Mouse (Mus musculus): ENCODE measurements around the gene Wasf3. TPM values are rescaled to one million over a fixed set of nuclear protein-coding genes. Genes with fewer than 3 reads are reported as not detected.

Wasf3 gene
- polyA plus RNA-seq, 1 experiment from 2014 or later: 12.1 TPM

Other genes starting within 250 kb of the Wasf3 start
- not detected in 2 replicates for gene Gm5565, start 224.4 kb upstream of the Wasf3 start, polyA plus RNA-seq (2015; fragmentation: Nextera tagmentation; extraction: Ambion mirVana)
- gene Gm6309, start 214.3 kb upstream of the Wasf3 start, polyA plus RNA-seq (2015; fragmentation: Nextera tagmentation; extraction: Ambion mirVana): not detected in 2 replicates
- 0.28 and 0.32 TPM in 2 replicates for gene 1700001J03Rik, start 199.7 kb upstream of the Wasf3 start, polyA plus RNA-seq (2015; fragmentation: Nextera tagmentation; extraction: Ambion mirVana)
- gene Rnf6, start 163.4 kb upstream of the Wasf3 start, polyA plus RNA-seq (2015; fragmentation: Nextera tagmentation; extraction: Ambion mirVana): 26.2 and 27.9 TPM in 2 replicates
- 21.8 and 25.6 TPM in 2 replicates for gene Cdk8, start 153.8 kb upstream of the Wasf3 start, polyA plus RNA-seq (2015; fragmentation: Nextera tagmentation; extraction: Ambion mirVana)
- not detected in 2 replicates for gene Gm6408, start 97.0 kb downstream of the Wasf3 start, polyA plus RNA-seq (2015; fragmentation: Nextera tagmentation; extraction: Ambion mirVana)
- gene Gm6370, start 106.4 kb downstream of the Wasf3 start, polyA plus RNA-seq (2015; fragmentation: Nextera tagmentation; extraction: Ambion mirVana): not detected in 2 replicates
- gene 4930449I24Rik, start 117.4 kb downstream of the Wasf3 start, polyA plus RNA-seq (2015; fragmentation: Nextera tagmentation; extraction: Ambion mirVana): not detected in 2 replicates
- gene Gm3402, start 129.1 kb downstream of the Wasf3 start, polyA plus RNA-seq (2015; fragmentation: Nextera tagmentation; extraction: Ambion mirVana): not detected in 2 replicates
- gene Gm3404, start 140.8 kb downstream of the Wasf3 start, polyA plus RNA-seq (2015; fragmentation: Nextera tagmentation; extraction: Ambion mirVana): not detected in 2 replicates
- not detected in 2 replicates for gene Gm3409, start 152.7 kb downstream of the Wasf3 start, polyA plus RNA-seq (2015; fragmentation: Nextera tagmentation; extraction: Ambion mirVana)
- gene Gm3415, start 171.2 kb downstream of the Wasf3 start, polyA plus RNA-seq (2015; fragmentation: Nextera tagmentation; extraction: Ambion mirVana): not detected in 2 replicates
- gene Gpr12, start 200.3 kb downstream of the Wasf3 start, polyA plus RNA-seq (2015; fragmentation: Nextera tagmentation; extraction: Ambion mirVana): 6.7 and 6.8 TPM in 2 replicates

All from midbrain, embryonic 13.5 days (tissue).